Mouse (Mus musculus): Measurements from ENCODE around the gene Tmem240. TPM values are rescaled to one million over a fixed set of nuclear protein-coding genes. Genes with fewer than 3 reads are reported as not detected.
A peak's percentile ranks its signal among the peaks of the same experiment; 100 is the strongest.

Gene Tmem240
- total RNA-seq, 2 experiments from 2014 or later: 63.6 to 68.8 TPM

GRCm38 (mm10) chr4:155761356-155762099 lies 26.9 kb downstream of the Tmem240 start:
- no peak for DNase-seq (ENCODE audit: extremely low spot score in 1 of 2, low spot score in 2 of 2)
- intact Hi-C loops (cut with DNase I): no loop called here

GRCm38 (mm10) chr4:155762357-155762756 lies 27.8 kb downstream of the Tmem240 start:
- intact Hi-C loops (cut with DNase I): no loop called here
- DNase-seq (ENCODE audit: extremely low spot score in 1 of 2, low spot score in 2 of 2): no peak

- intact Hi-C loops (cut with DNase I): no loop called here
- no peak for DNase-seq (ENCODE audit: extremely low spot score in 1 of 2, low spot score in 2 of 2)
Measured at GRCm38 (mm10) chr4:155769496-155769879, 34.9 kb downstream of the Tmem240 start.

GRCm38 (mm10) chr4:155769880-155770512 lies 35.4 kb downstream of the Tmem240 start:
- intact Hi-C loops (cut with DNase I): no loop called here
- peak; percentile 84 to 92 for DNase-seq (ENCODE audit: extremely low spot score in 1 of 2, low spot score in 2 of 2)

GRCm38 (mm10) chr4:155770626-155771025 lies 36.0 kb downstream of the Tmem240 start:
- intact Hi-C loops (cut with DNase I): no loop called here

GRCm38 (mm10) chr4:155771706-155772105 lies 37.1 kb downstream of the Tmem240 start:
- intact Hi-C loops (cut with DNase I): no loop called here
- no peak for DNase-seq (ENCODE audit: extremely low spot score in 1 of 2, low spot score in 2 of 2)

More at GRCm38 (mm10) chr4:155770626-155771025, 36.0 kb downstream of the Tmem240 start:
- DNase-seq (ENCODE audit: extremely low spot score in 1 of 2, low spot score in 2 of 2): no peak

GRCm38 (mm10) chr4:155772786-155773185 lies 38.2 kb downstream of the Tmem240 start:
- no peak for DNase-seq (ENCODE audit: extremely low spot score in 1 of 2, low spot score in 2 of 2)
- intact Hi-C loops (cut with DNase I): no loop called here

GRCm38 (mm10) chr4:155773335-155774078 lies 38.9 kb downstream of the Tmem240 start:
- intact Hi-C loops (cut with DNase I): no loop called here
- no peak for DNase-seq (ENCODE audit: extremely low spot score in 1 of 2, low spot score in 2 of 2)

- DNase-seq (ENCODE audit: extremely low spot score in 1 of 2, low spot score in 2 of 2): peak; percentile 72 to 95
- intact Hi-C loops (cut with DNase I): no loop called here
Measured at GRCm38 (mm10) chr4:155774280-155774754, 39.7 kb downstream of the Tmem240 start, which contains the start of gene Vwa1. Gene Vwa1 (minus strand): TSS chr4:155774698.

GRCm38 (mm10) chr4:155774971-155775740 lies 40.6 kb downstream of the Tmem240 start:
- DNase-seq (ENCODE audit: extremely low spot score in 1 of 2, low spot score in 2 of 2): peak in 1 of 2 experiments; percentile 90
- intact Hi-C loops (cut with DNase I): no loop called here

- intact Hi-C loops (cut with DNase I): no loop called here
- DNase-seq (ENCODE audit: extremely low spot score in 1 of 2, low spot score in 2 of 2): peak in 1 of 2 experiments; percentile 62
Measured at GRCm38 (mm10) chr4:155775855-155776254, 41.3 kb downstream of the Tmem240 start.

GRCm38 (mm10) chr4:155776704-155777335 lies 42.2 kb downstream of the Tmem240 start:
- DNase-seq (ENCODE audit: extremely low spot score in 1 of 2, low spot score in 2 of 2): no peak
- intact Hi-C loops (cut with DNase I): no loop called here

- intact Hi-C loops (cut with DNase I): no loop called here
- DNase-seq (ENCODE audit: extremely low spot score in 1 of 2, low spot score in 2 of 2): no peak
Measured at GRCm38 (mm10) chr4:155777816-155778215, 43.2 kb downstream of the Tmem240 start.

- intact Hi-C loops (cut with DNase I): no loop called here
- no peak for DNase-seq (ENCODE audit: extremely low spot score in 1 of 2, low spot score in 2 of 2)
Measured at GRCm38 (mm10) chr4:155779498-155779897, 44.9 kb downstream of the Tmem240 start.

GRCm38 (mm10) chr4:155780895-155781294 lies 46.3 kb downstream of the Tmem240 start:
- intact Hi-C loops (cut with DNase I): no loop called here
- peak in 1 of 2 experiments; percentile 89 for DNase-seq (ENCODE audit: extremely low spot score in 1 of 2, low spot score in 2 of 2)

GRCm38 (mm10) chr4:155783486-155784080 lies 49.0 kb downstream of the Tmem240 start:
- DNase-seq (ENCODE audit: extremely low spot score in 1 of 2, low spot score in 2 of 2): no peak
- intact Hi-C loops (cut with DNase I): no loop called here

- intact Hi-C loops (cut with DNase I): no loop called here
- peak in 1 of 2 experiments; percentile 90 for DNase-seq (ENCODE audit: extremely low spot score in 1 of 2, low spot score in 2 of 2)
Measured at GRCm38 (mm10) chr4:155784081-155784701, 49.6 kb downstream of the Tmem240 start.

All from left cerebral cortex, postnatal 10 days (tissue).